Comparison of ENCODE assay signal across 30 mouse cellular contexts in genomic region chr5:99099727-99100116, GRCm38 (mm10).
A peak's percentile ranks its signal among the peaks of the same experiment; 100 is the strongest.
DNase-seq lines count a peak whose midpoint lies in the region; ATAC-seq and TF ChIP-seq lines count a peak whose summit lies in the region.
"Had no signal": no experiment of that assay in that cellular context is flagged by ENCODE, and none has a peak within 500 bp of the region (broad histone marks: within the 10 kb centered on the region; RNA-seq: fewer than 3 reads in every experiment).

No protein-coding gene starts in this region.

- H3K27me3 ChIP-seq in liver, adult 2 months (ENCODE audit: control insufficient read depth, insufficient read depth, low read length), result no peaks in the 10 kb centered on the region
- no peaks in the 10 kb centered on the region for H3K27me3 ChIP-seq in liver, embryonic 12.5 days (replicated peaks)
- no peaks in the 10 kb centered on the region for H3K27me3 ChIP-seq in intestine, embryonic 15.5 days (replicated peaks)
- H3K27me3 ChIP-seq: CH12.LX; embryonic facial prominence, embryonic 13.5 days; forebrain, embryonic 15.5 days; heart, embryonic 13.5 days; hindbrain, embryonic 15.5 days; limb, embryonic 13.5 days; liver, embryonic 13.5 days had no signal

- 18% methylated on average over 6 of the region's 6 CpGs for WGBS in liver, adult 2 months
- WGBS in liver, embryonic 12.5 days (ENCODE audit: insufficient replicate concordance), result 74% methylated on average over 6 of the region's 6 CpGs
- 29% methylated on average over 6 of the region's 6 CpGs for WGBS in intestine, embryonic 15.5 days

- H3K36me3 ChIP-seq in liver, adult 2 months (ENCODE audit: control insufficient read depth, insufficient read depth, low read length), result no peaks in the 10 kb centered on the region
- H3K36me3 ChIP-seq in liver, embryonic 12.5 days, result no peaks in the 10 kb centered on the region
- H3K36me3 ChIP-seq in intestine, embryonic 15.5 days, result no peaks in the 10 kb centered on the region
- H3K36me3 ChIP-seq: embryonic facial prominence, embryonic 13.5 days; forebrain, embryonic 10.5 days; forebrain, embryonic 15.5 days; heart, embryonic 13.5 days; hindbrain, embryonic 15.5 days; limb, embryonic 13.5 days; liver, embryonic 13.5 days had no signal

- no peak for TF ChIP-seq POLR2A in liver, adult 2 months (IDR thresholded peaks at IDR 0.05; ENCODE audit: extremely low read depth, insufficient read depth, low read length)

- H3K4me1 ChIP-seq in liver, adult 2 months (ENCODE audit: control insufficient read depth, insufficient read depth, low read length), result peaks cover 9% of the 10 kb centered on the region
- H3K4me1 ChIP-seq in liver, embryonic 12.5 days, result no peaks in the 10 kb centered on the region
- no peaks in the 10 kb centered on the region for H3K4me1 ChIP-seq in intestine, embryonic 15.5 days (replicated peaks)
- H3K4me1 ChIP-seq: embryonic facial prominence, embryonic 13.5 days; forebrain, embryonic 10.5 days; forebrain, embryonic 15.5 days; heart, embryonic 13.5 days; hindbrain, embryonic 15.5 days; limb, embryonic 13.5 days; liver, embryonic 13.5 days had no signal

- H3K4me3 ChIP-seq in liver, adult 2 months (ENCODE audit: insufficient read depth, low read depth, low read length), result no peak overlapping the region
- no peak overlapping the region for H3K4me3 ChIP-seq in liver, embryonic 12.5 days
- H3K4me3 ChIP-seq in intestine, embryonic 15.5 days (replicated peaks), result no peak overlapping the region
- no peak overlapping the region for H3K4me3 ChIP-seq in layer of hippocampus, adult 2 months
- H3K4me3 ChIP-seq: embryonic facial prominence, embryonic 13.5 days; forebrain, embryonic 10.5 days; forebrain, embryonic 15.5 days; gastrocnemius, adult 2 months; heart, adult 2 months; heart, embryonic 13.5 days; hindbrain, embryonic 15.5 days; limb, embryonic 13.5 days; liver, embryonic 13.5 days had no signal

- H3K9me3 ChIP-seq in liver, embryonic 12.5 days (replicated peaks), result no peaks in the 10 kb centered on the region
- no peaks in the 10 kb centered on the region for H3K9me3 ChIP-seq in intestine, embryonic 15.5 days
- H3K9me3 ChIP-seq: embryonic facial prominence, embryonic 13.5 days; forebrain, embryonic 10.5 days; forebrain, embryonic 15.5 days; heart, embryonic 13.5 days; hindbrain, embryonic 15.5 days; limb, embryonic 13.5 days; liver, embryonic 13.5 days had no signal

- no peak for TF ChIP-seq CTCF in liver, adult 2 months (IDR thresholded peaks at IDR 0.05; ENCODE audit: low read depth, low read length)
- TF ChIP-seq CTCF in layer of hippocampus, adult 2 months (conservative IDR thresholded peaks at IDR 0.05), result no peak

- no peak overlapping the region for H3K9ac ChIP-seq in liver, adult 2 months (ENCODE audit: low read depth, low read length)
- H3K9ac ChIP-seq in liver, embryonic 12.5 days, result no peak overlapping the region
- H3K9ac ChIP-seq in intestine, embryonic 15.5 days, result no peak overlapping the region
- H3K9ac ChIP-seq: embryonic facial prominence, embryonic 13.5 days; forebrain, embryonic 15.5 days; heart, embryonic 13.5 days; hindbrain, embryonic 15.5 days; limb, embryonic 13.5 days; liver, embryonic 13.5 days had no signal

- H3K27ac ChIP-seq in liver, adult 2 months (replicated peaks; ENCODE audit: insufficient read depth, low read depth, low read length), result peak overlapping the region; percentile 76
- H3K27ac ChIP-seq in liver, embryonic 12.5 days, result no peak overlapping the region
- H3K27ac ChIP-seq in intestine, embryonic 15.5 days, result peak overlapping the region; percentile 69
- H3K27ac ChIP-seq in layer of hippocampus, adult 2 months, result no peak overlapping the region
- H3K27ac ChIP-seq: embryonic facial prominence, embryonic 13.5 days; forebrain, embryonic 10.5 days; forebrain, embryonic 15.5 days; gastrocnemius, adult 2 months; heart, adult 2 months; heart, embryonic 13.5 days; hindbrain, embryonic 15.5 days; limb, embryonic 13.5 days; liver, embryonic 13.5 days had no signal

- H3K4me2 ChIP-seq in liver, embryonic 12.5 days, result no peak overlapping the region
- no peak overlapping the region for H3K4me2 ChIP-seq in intestine, embryonic 15.5 days (replicated peaks)
- H3K4me2 ChIP-seq: embryonic facial prominence, embryonic 13.5 days; forebrain, embryonic 15.5 days; heart, embryonic 13.5 days; hindbrain, embryonic 15.5 days; limb, embryonic 13.5 days; liver, embryonic 13.5 days had no signal

- ATAC-seq in liver, embryonic 12.5 days, result no peak
- ATAC-seq in intestine, embryonic 15.5 days, result peak; percentile 85
- ATAC-seq: forebrain, embryonic 15.5 days had no signal

- DNase-seq in liver, adult 2 months (ENCODE audit: extremely low read depth, low read depth, low spot score), result peak; percentile 93
- peak; percentile 79 for DNase-seq in kidney, adult 9 months
- peak; percentile 18 to 49 for DNase-seq in kidney, postnatal 36 days
- DNase-seq in embryo, embryonic 10.5 days (ENCODE audit: low spot score), result no peak
- DNase-seq in spleen, postnatal 4 days (ENCODE audit: low spot score in 2 of 2), result no peak
- no peak for DNase-seq in layer of hippocampus, adult 2 months (ENCODE audit: low spot score in 2 of 2)
- DNase-seq: adrenal gland, postnatal 10 days; B cell, adult 2 months; cerebellum, adult 8-10 months; cerebellum, postnatal 36 days; embryo, embryonic 11 days; gastrocnemius, adult 2 months; gastrocnemius, postnatal 36 days; heart, adult 2 months; heart, postnatal 10 days; liver, embryonic 13.5 days; lung, adult 18-20 months; lung, postnatal 14 days; midbrain, embryonic 14.5 days; thymus, adult 2 months; thymus, postnatal 36 days had no signal

- no peaks in the 10 kb centered on the region for H3K79me2 ChIP-seq in liver, adult 2 months (ENCODE audit: control insufficient read depth, insufficient read depth, low read length)

Comparison
In these comparisons a context has a peak if more than half of its experiments do, and no peak if none do; other contexts are left out.
1. H3K27ac ChIP-seq: peak in liver, adult 2 months (single experiment) and intestine, embryonic 15.5 days (single experiment); none in liver, embryonic 12.5 days (single experiment) and layer of hippocampus, adult 2 months (single experiment).
2. DNase-seq: peak in liver, adult 2 months (single experiment), kidney, adult 9 months (single experiment) and kidney, postnatal 36 days (2 of 2); none in embryo, embryonic 10.5 days (single experiment), spleen, postnatal 4 days (0 of 2) and layer of hippocampus, adult 2 months (0 of 2).